Mouse (Mus musculus) monocyte, adult 5-6 weeks (primary cell): ENCODE results near the gene Zfp213. TPM values are rescaled to one million over a fixed set of nuclear protein-coding genes. Genes with fewer than 3 reads are reported as not detected.
A peak's percentile ranks its signal among the peaks of the same experiment; 100 is the strongest.
"Not testable (repeated sequence)": the region's sequence is repeated elsewhere in the genome, so short reads cannot be mapped to it uniquely, and the experiment has no call there.

ENCODE experiments used
- ATAC-seq: fragments of 153-309, 156-312 bp; replicated peaks from 2 replicates; pipeline ENCODE4 v1.8.0; 2017; ENCODE audit warnings: mild to moderate bottlenecking; ENCODE audit not compliant: low TSS enrichment, insufficient number of reproducible peaks, severe bottlenecking, poor library complexity, low FRiP score
- total RNA-seq: library from RNA; stranded (forward); fragments of 200-1000, 200-491, 200-594 nt; gene quantifications from 3 replicates; pipeline ENCODE4 v1.2.3, GENCODE M21; 2017

Gene Zfp213
- total RNA-seq, 1 experiment from 2014 or later, result 5.4 TPM

DNA sequence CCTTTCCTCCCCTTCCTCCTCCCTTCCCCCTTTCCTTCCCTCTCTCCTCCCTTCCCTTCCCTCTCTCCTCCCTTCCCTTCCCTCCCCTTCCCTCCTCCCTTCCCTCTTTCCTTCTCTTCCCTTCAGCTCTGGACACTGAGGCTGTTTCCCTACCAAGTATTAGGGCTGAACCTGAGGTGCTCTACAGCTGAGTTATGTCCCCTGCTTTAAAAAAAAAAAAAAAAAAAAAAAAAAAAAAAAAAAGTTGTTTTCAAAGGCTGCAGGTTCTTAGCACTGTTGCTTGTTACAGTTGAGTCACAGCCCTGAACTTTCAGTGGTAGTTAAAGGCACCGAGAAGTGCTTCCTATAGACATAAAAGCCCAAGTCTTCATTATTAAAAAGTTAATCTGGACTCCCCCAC is 32.6 kb downstream of the Zfp213 start:
- not testable (repeated sequence) for ATAC-seq

DNA sequence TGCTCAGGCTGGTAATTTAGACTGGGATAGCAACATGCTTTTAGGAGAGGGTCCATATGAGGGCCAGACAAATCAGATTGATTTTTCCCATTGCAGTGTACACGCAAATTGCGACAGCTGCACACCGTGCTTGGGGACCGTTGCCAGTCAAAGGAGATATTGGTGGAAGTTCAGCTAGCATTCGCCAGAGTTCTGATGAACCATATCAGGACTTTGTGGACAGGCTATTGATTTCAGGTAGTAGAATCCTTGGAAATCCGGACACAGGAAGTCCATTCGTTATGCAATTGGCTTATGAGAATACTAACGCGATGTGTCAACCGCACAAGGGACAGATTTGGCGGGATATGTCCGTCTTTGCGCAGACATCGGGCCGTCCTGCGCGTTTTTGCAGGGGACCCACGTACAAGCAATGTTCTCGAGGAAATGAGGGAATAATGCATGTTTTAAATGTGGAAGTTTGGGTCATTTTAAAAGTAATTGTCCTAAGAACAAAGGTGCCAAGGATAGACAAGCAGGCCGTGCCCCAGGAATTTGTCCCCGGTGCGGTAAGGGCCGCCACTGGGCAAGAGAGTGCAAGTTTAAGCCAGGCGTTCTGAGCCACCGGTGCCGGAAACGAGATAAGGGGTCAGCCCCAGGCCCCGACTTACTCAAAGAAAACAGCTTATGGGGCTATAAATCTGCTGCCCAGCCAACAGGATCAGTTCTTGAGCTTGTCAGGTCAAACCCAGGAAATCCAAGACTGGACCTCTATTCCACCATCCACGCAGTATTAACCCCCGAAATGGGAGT is 40.9 kb downstream of the Zfp213 start:
- ATAC-seq, result not testable (repeated sequence)

GRCm38 (mm10) chr17:23518701-23519423 is 45.2 kb downstream of the Zfp213 start:
- peak; percentile 47; the same call in 1 of the 2 replicates for ATAC-seq

Other genes starting within 250 kb of the Zfp213 start
- not detected in 3 replicates for gene Vmn2r115, start 220.5 kb downstream of the Zfp213 start, total RNA-seq
- gene Vmn2r116, start 179.6 kb downstream of the Zfp213 start, total RNA-seq, result not detected in 3 replicates
- gene Vmn2r117, start 84.5 kb downstream of the Zfp213 start, total RNA-seq, result not detected in 3 replicates
- gene Zfp13, start 35.2 kb upstream of the Zfp213 start, total RNA-seq, result not detected in 3 replicates
- not detected in 3 replicates for gene Zscan10, start 36.6 kb upstream of the Zfp213 start, total RNA-seq
- 0.29 to 4.9 TPM (median 3.0 TPM) in 3 replicates for gene Mmp25, start 81.0 kb upstream of the Zfp213 start, total RNA-seq
- gene Bicdl2, start 96.3 kb upstream of the Zfp213 start, total RNA-seq, result 1.4 TPM in 1 of 3 replicates, not detected in the others
- 36.7 to 49.3 TPM (median 38.3 TPM) in 3 replicates for gene Hcfc1r1, start 109.4 kb upstream of the Zfp213 start, total RNA-seq
- 20.3 to 21.9 TPM (median 21.2 TPM) in 3 replicates for gene Thoc6, start 109.6 kb upstream of the Zfp213 start, total RNA-seq
- 29.6 to 37.5 TPM (median 33.9 TPM) in 3 replicates for gene Tnfrsf12a, start 113.2 kb upstream of the Zfp213 start, total RNA-seq
- not detected in 3 replicates for gene Cldn6, start 115.0 kb upstream of the Zfp213 start, total RNA-seq
- not detected in 3 replicates for gene Cldn9, start 119.8 kb upstream of the Zfp213 start, total RNA-seq
- not detected in 3 replicates for gene 1520401A03Rik, start 158.5 kb upstream of the Zfp213 start, total RNA-seq
- gene Pkmyt1, start 162.1 kb upstream of the Zfp213 start, total RNA-seq, result 0.86 to 3.7 TPM (median 2.6 TPM) in 3 replicates
- 0.38 to 5.1 TPM (median 2.9 TPM) in 3 replicates for gene Paqr4, start 176.6 kb upstream of the Zfp213 start, total RNA-seq
- 0.39 TPM in 1 of 3 replicates, not detected in the others for gene Kremen2, start 181.6 kb upstream of the Zfp213 start, total RNA-seq
- gene Flywch1, start 207.4 kb upstream of the Zfp213 start, total RNA-seq, result 7.0 to 19.0 TPM (median 8.6 TPM) in 3 replicates
- 2.5 TPM in 1 of 3 replicates, not detected in the others for gene Flywch2, start 221.8 kb upstream of the Zfp213 start, total RNA-seq
- gene Srrm2, start 226.3 kb upstream of the Zfp213 start, total RNA-seq, result 91.7 to 297 TPM (median 188 TPM) in 3 replicates